Mouse (Mus musculus): ENCODE measurements at regions not wholly inside any gene's neighbourhood (a gene's known extent, or its start where the extent isn't known, plus 50 kb on each side); places are given as distances from the start of the nearest gene placed in this dataset.

DNA sequence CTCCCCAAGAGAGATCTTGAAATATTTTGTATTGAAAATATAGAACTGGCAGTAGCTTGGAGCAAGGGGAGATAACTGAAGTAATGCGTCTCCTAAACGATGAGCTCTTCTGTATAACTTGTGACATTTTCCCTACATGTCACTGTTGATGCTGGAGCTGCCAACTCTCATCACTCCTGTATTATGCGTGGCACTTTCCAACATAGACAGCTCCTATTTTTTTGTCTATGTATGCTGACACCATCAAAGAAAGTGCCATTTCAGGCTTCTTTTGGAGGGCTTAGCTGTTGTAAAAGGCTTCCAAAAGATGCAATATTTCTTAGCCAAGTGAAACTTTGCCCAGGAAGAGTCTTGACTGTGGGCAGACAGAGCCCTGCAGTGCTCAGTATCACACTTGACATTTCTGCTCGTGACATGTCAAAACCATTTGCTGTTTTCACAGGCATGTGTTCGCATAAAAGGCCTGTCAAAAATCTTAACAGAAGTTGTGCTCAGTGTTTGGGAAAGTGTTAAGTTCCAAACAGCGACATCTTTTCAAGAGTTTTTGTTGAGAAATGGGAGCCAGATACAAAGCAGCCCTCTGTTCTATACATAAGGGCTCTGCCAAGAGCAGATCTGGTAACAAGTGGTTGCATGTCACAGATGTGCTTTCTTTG, 53.6 kb upstream of the Otol1 start:
- H3K9ac ChIP-seq, result no peak overlapping the region
- H3K36me3 ChIP-seq, result no peaks in the 10 kb centered on the region
- no peaks in the 10 kb centered on the region for H3K4me1 ChIP-seq (replicated peaks)
- WGBS, result 71% methylated on average over 6 of the region's 6 CpGs
- H3K4me2 ChIP-seq, result no peak overlapping the region
- H3K9me3 ChIP-seq, result no peaks in the 10 kb centered on the region
- ATAC-seq (ENCODE audit: low FRiP score, low read depth), result no peak
- no peak overlapping the region for H3K27ac ChIP-seq (replicated peaks)
- no peak overlapping the region for H3K4me3 ChIP-seq
- H3K27me3 ChIP-seq, result no peaks in the 10 kb centered on the region

DNA sequence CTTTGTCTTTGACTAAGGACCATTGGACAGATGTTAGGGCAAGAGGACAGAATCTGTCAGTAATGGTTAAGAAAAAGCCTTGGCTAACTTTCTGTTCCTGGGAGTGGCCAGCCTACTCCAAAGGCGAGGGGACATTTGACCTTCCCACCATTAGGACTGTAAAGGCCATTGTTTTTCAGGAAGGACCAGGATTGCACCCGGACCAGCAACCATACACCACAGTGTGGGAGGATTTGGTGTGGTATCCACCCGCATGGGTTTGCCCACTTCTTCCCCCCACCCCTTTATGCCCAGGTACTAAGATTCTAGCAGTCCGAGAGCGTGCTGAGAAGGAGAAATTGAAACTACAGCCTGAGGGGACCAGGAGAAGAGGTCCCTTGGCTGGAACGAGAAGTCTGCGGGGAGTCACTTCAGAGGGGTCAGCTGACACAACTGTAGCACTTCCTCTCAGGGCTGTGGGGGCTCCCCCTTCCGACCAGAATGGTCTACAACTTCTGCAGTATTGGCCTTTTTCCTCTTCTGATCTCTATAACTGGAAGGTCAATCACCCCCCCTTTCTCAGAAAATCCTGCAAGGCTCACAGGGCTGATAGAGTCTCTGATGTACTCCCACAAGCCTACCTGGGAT, 63.2 kb upstream of the Sptssb start:
- no peak overlapping the region for H3K4me3 ChIP-seq
- no peak overlapping the region for H3K4me2 ChIP-seq
- H3K4me1 ChIP-seq (replicated peaks), result no peaks in the 10 kb centered on the region
- H3K9ac ChIP-seq, result no peak overlapping the region
- no peak for ATAC-seq (ENCODE audit: low FRiP score, low read depth)
- WGBS, result 82% methylated on average over 8 of the region's 8 CpGs
- no peak overlapping the region for H3K27ac ChIP-seq (replicated peaks)
- no peaks in the 10 kb centered on the region for H3K36me3 ChIP-seq
- no peaks in the 10 kb centered on the region for H3K27me3 ChIP-seq
- no peaks in the 10 kb centered on the region for H3K9me3 ChIP-seq

DNA sequence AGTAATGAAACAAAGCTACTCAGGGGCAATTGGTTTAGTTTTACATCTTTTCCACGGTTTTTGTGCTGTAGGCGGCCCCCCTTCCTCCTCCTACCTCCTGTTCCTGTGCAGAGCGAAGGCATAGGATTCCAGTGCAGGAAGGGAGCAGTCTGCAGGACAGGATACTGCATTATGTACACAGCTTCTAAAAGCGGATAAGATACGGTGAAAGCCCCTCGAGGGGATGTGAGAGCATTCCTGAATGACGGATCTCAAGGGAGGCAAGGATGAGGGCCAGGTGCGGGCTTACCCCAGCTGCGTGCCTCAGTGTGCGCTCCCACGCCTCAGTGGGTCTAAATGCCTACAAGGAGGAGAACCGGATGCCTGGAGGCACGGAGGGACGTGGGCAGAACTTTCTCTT, 53.1 kb upstream of the Sptssb start:
- H3K4me2 ChIP-seq, result no peak overlapping the region
- WGBS, result 40% methylated on average over 14 of the region's 14 CpGs

DNA sequence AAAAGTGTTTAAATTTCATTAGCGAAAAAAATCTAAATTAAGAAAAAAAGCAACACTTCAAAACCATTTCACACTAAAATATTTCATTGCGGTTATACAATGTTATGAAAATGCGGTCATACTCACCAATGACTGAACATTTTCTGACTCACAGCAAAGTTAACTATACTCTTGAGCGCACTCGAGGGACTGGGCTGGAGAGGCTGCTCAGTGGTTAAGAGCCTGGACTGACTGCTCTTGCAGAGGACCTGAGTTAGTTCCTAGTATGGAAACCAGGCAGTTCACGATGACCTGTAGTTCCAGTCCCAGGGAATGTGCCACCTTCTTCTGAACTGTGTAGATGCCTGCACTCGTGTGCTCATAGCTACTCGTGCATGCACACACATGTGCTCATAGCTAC, 50.3 kb upstream of the Sptssb start:
- Histone ChIP-seq H3K4me1 (replicated peaks) (no peaks in the 10 kb centered on the region), H3K27ac (replicated peaks) (no peak overlapping the region), H3K9ac (no peak overlapping the region), H3K4me3 (no peak overlapping the region), H3K9me3 (no peaks in the 10 kb centered on the region), H3K36me3 (no peaks in the 10 kb centered on the region), H3K4me2 (no peak overlapping the region), H3K27me3 (no peaks in the 10 kb centered on the region)
- ATAC-seq (ENCODE audit: low FRiP score, low read depth), result 0 out of 2 replicates have a peak, but pooled peaks have one; percentile 27
- WGBS, result 90% methylated on average over 8 of the region's 8 CpGs

More for the DNA sequence above, 53.1 kb upstream of the Sptssb start:
- H3K4me1 ChIP-seq (replicated peaks), result no peaks in the 10 kb centered on the region
- H3K27me3 ChIP-seq, result no peaks in the 10 kb centered on the region
- H3K9ac ChIP-seq, result no peak overlapping the region
- no peaks in the 10 kb centered on the region for H3K9me3 ChIP-seq
- no peak overlapping the region for H3K4me3 ChIP-seq
- no peak for ATAC-seq (ENCODE audit: low FRiP score, low read depth)
- no peaks in the 10 kb centered on the region for H3K36me3 ChIP-seq
- no peak overlapping the region for H3K27ac ChIP-seq (replicated peaks)

Measured in hindbrain, embryonic 15.5 days (tissue).